Mouse (Mus musculus) megakaryocyte, adult 5-6 weeks (primary cell): ENCODE measurements around the gene Tfap4. TPM values are rescaled to one million over a fixed set of nuclear protein-coding genes. Genes with fewer than 3 reads are reported as not detected.

ENCODE experiments used
- ATAC-seq: 2 replicates; pipeline ENCODE4 v1.8.0; 2016; ENCODE audit warnings: mild to moderate bottlenecking, inconsistent platforms; ENCODE audit not compliant: poor library complexity, severe bottlenecking
- total RNA-seq, 2 experiments: library from RNA; stranded (forward) in 1 of 2; stranded (reverse) in 1 of 2; fragments of 153-499, 151-499 nt in 1 of 2; fragments of 221-1000, 200-1000 nt in 1 of 2; gene quantifications; 2 replicates each; pipeline versions ENCODE4 v1.2.3 to v1.2.4; 2015 to 2017

The Tfap4 gene
- total RNA-seq, 2 experiments from 2014 or later: 10.1 to 12.8 TPM

- no peak for ATAC-seq
Observed at GRCm38 (mm10) chr16:4521735-4522530, 37.7 kb downstream of the Tfap4 start.

DNA sequence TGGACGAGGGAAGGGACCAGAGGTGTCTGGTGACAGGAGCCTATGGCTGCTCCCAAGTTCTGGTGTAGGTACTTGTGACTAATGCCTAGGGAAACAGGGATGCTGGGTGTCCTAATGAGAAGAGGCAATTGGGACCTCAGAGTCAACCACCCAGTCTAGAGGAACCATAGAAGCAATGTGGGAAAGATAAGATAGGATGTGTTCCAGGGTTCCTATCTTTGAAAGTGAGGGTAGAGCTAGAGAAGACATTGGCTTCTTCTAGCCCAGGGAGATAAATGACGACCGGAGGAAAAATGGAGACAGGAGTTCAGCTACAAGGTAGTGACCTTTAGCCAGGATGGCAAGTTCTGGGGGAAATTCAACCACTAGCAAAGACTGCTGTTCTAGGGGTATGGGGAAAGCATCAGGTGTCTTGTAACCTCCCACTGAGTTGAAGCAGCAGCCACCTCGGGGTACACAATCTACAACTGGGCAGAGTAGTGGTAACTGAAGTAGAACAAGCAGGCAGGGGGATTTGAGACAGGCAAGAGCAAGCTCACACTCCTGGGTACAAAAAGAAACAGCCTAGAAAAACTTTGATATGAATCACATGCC, 38.5 kb downstream of the Tfap4 start:
- ATAC-seq: no peak

DNA sequence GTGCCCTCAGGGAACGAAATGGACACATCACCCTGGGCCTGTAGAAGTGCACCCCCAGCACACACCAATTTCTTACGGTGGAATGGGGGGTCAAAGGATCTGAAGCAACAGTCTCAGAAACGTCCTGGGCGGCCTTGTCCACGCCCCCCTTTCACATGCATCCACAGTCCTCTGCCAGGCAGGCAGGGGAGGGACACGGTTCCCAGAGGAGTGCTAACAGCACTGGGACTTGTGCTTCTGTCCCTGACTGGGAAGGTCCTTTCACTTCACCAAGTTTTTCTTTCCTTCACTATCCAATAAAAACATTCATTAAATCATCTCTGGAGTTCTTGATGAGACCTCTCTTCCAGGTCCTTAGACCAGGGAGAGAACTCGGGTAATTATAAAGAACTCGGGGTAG, 39.0 kb downstream of the Tfap4 start:
- ATAC-seq: no peak

DNA sequence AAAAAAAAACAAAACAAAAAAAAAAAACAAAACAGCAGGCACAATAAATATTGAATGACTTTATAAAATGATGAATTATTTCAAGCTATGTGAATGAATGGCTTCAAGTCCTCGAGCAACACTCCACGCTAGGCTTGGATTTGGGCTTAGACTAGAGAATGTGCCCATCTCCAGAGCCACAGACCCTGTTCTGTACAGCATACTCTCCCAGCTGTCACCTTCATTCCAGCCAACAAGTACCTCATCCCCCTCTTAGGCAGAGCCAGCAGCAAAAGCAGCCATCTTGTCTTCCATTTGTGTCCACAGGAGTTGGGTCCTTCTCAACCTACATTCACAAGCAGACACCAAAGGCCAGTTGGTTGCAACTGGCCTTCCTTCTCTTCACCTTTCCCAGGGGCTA, 39.8 kb downstream of the Tfap4 start:
- no peak for ATAC-seq

DNA sequence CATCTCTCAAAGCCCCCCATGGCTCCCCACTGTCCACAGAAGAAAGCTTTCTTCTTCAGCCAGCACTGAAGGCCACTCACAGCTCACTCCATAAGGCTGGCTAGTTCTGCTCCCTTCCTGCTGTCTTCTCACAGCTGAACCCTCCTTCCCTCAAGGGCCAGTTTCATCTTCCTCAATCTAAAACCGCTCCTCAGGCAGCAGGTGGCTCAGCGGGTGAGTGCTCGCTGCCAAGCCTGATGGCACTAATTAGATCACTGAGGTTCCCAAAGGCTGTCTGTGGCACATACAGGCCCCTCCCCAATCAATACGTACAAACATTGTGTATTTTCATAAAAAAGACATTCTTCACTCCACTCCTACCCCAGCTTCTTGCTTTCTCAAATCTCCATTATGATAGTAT, 40.5 kb downstream of the Tfap4 start:
- peak; percentile 75 for ATAC-seq

DNA sequence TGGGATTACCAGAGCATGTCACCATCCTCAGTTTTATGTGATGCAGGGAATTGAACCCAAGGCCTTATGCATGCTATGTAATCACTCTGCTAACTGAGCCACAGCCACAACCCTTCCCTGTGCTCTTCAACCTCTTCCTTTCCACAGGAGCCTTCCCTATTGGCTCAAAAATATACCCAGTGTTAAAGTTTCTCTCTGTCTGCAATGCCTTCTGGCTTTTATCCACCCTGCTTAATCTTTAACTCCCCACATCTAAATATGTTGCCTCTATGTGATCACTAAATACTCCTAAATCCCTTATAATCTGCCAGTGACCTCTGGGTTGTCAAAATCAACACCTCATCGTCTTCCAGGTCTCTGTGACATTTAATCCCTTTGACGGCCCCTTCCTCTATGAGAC, 41.7 kb downstream of the Tfap4 start:
- no peak for ATAC-seq

- ATAC-seq: no peak
Observed at GRCm38 (mm10) chr16:4514383-4514782, 45.3 kb downstream of the Tfap4 start.

- ATAC-seq: peak; percentile 49; the same call in 1 of the 2 replicates
Observed at GRCm38 (mm10) chr16:4512661-4513438, 46.8 kb downstream of the Tfap4 start.

- ATAC-seq: no peak
Observed at GRCm38 (mm10) chr16:4511371-4511770, 48.3 kb downstream of the Tfap4 start.

DNA sequence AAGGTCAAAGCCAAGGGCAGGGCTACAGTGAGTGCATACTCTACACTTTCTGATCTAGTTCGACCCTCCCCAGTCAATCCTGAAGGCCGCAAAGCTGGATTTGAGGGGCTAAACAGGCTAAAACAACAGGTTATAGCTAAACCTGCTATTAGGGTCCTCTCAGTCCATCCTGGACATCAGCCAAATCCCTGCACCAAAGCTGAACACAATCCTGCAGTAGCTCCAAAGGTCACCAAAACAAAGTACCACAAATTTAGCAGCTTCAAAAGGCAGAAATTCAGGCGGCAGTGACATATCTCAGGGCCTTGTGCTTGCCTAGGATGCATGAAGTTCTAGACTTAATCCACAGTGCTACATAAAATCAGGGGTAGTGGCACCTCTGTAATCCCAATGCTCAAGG, 53.5 kb downstream of the Tfap4 start:
- ATAC-seq: no peak

DNA sequence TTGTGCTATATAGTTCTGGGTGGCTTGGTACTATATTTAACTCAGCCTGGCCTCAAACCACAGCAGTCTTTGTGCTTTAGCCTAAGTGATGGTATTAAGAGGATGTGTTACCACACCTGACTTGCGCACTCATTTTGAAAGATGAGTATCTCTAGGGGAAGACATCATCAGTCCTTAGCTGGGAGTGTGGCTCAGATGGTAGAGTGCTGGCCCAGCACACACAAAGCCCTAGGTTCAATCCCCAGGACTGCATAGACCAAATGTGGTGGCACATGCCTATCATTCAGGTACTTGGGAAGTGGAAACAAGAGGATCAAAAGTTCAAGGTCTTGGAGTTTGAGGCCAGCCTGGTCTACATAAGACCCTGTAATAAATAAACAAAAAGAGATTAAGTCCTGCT, 56.2 kb downstream of the Tfap4 start:
- ATAC-seq: peak; percentile 43

- ATAC-seq: no peak
Observed at GRCm38 (mm10) chr16:4502568-4502967, 57.1 kb downstream of the Tfap4 start.

DNA sequence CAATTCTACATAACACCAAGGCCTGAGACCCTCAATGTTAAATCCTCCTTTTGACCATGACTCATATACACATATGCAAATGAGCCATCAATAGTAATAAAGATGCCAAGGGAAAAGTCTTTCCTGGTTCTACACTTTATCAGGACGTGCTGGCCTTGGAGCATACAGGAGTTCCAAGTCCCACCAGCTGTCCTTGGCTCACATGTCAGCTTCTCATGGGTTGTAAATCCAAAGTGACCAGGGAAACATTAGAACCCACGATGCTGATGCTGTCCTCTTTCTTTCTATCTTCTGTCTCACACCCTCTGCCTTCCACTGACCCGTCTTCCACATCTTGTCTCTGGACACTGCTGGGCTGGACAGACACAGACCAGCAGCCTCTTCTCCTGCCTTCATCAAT, 58.0 kb downstream of the Tfap4 start:
- no peak for ATAC-seq

- peak; percentile 33; the same call in 1 of the 2 replicates for ATAC-seq
Observed at GRCm38 (mm10) chr16:4500598-4501385, 58.9 kb downstream of the Tfap4 start.

- ATAC-seq: no peak
Observed at GRCm38 (mm10) chr16:4497762-4498607, 61.7 kb downstream of the Tfap4 start.

- no peak for ATAC-seq
Observed at GRCm38 (mm10) chr16:4496470-4496869, 63.2 kb downstream of the Tfap4 start.

DNA sequence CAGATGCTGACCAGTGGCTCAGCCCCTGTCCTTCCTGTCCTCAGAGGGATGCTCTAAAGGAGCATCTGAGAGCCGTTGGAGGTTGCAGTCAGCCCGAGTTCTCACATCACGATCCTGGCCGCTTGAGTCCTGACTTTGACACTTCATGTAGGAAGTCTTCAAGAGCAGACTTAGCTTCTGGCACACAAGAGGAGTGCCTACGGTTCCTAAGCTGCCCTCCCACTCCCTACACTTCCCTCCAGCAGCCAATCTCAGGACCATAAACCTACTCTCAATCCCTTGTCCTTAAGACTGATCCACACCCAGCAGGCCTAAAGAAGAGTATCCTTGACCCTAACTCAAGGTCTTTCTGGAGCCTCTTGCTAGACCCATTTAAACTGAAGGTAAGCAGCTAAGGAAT, 63.8 kb downstream of the Tfap4 start:
- ATAC-seq: no peak
